Mouse (Mus musculus) macrophage (primary cell): Measurements from ENCODE around the gene Add3. TPM values are rescaled to one million over a fixed set of nuclear protein-coding genes. Genes with fewer than 3 reads are reported as not detected.

Experiments
- H3K27ac ChIP-seq: fragments of 350-480 bp; formaldehyde crosslinking; 2 replicates; pipeline ENCODE4 v1.9.0; 2021
- H3K36me3 ChIP-seq: fragments of 350-480 bp; formaldehyde crosslinking; 2 replicates; pipeline ENCODE4 v1.9.0; 2021; ENCODE audit errors: inconsistent target
- H3K4me3 ChIP-seq: fragments of 350-480 bp; formaldehyde crosslinking; 2 replicates; pipeline ENCODE4 v1.9.0; 2021; ENCODE audit errors: inconsistent target
- H3K79me2 ChIP-seq: fragments of 350-480 bp; formaldehyde crosslinking; 2 replicates; pipeline ENCODE4 v1.9.0; 2021; ENCODE audit errors: inconsistent target
- WGBS: methylation state at CpG from one replicate; pipeline ENCODE4 v1.1.7; 2026; ENCODE audit warnings: inconsistent platforms; ENCODE audit not compliant: missing documents; 5-methylcytosine and 5-hydroxymethylcytosine counted together
- polyA plus RNA-seq: library from polyadenylated mRNA; stranded (reverse); fragments of 250-400 nt; gene quantifications from 3 replicates; pipeline ENCODE4 v1.2.4, GENCODE M21; 2018; ENCODE audit warnings: inconsistent platforms

Gene Add3
- polyA plus RNA-seq, 1 experiment from 2014 or later = 7.4 TPM

DNA sequence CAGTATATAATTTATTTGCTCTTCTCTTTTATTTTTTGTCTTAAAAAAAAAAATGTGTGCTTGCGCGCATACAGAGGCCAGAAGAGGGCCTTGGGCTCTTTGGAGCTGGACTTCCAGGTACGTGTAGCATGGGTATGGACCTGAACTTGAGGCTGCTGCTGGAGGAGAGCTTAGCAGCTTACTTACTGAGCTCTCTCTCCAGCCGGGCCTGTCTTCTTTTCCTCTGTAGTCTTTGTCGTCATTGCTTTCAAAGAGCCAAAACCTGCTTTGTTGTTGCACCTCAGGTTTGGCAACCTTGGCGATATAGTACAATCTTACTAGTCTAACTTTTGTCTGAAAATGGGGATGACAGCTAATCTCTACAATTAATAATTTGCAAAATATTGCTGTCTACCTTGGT, 47.9 kb downstream of the Add3 start:
- WGBS = 86% methylated on average over 4 of the region's 6 CpGs
- no peaks in the 10 kb centered on the region for H3K36me3 ChIP-seq

DNA sequence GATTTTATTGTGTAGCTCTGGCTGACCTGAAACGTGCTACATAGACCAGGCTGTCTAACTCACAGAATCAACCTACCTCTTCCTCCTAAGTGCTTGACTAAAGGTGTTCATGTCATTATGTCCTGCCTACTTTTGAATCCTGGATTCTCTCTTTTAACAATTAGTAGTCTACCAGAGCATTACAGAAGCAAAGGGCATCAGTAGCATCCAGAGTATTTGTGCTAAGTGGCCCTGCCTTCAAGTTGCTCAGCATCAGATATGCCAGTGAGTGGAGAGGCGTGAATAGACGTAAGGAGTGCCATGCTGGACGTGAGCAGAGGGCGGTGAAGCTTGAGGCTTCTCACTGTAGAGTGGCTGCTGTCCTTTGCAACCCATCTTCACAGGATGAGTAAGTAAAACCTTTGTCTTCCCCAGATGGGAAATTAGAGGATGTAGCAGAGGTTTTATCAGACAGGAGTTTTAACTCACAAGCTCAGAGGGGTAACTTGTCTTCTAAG, 48.5 kb downstream of the Add3 start:
- Histone ChIP-seq H3K27ac (no peak overlapping the region), H3K36me3 (no peaks in the 10 kb centered on the region), H3K4me3 (no peak overlapping the region), H3K79me2 (no peaks in the 10 kb centered on the region)
- WGBS = 78% methylated on average over 5 of the region's 5 CpGs

More for the DNA sequence above, 47.9 kb downstream of the Add3 start:
- H3K79me2 ChIP-seq = no peaks in the 10 kb centered on the region
- H3K4me3 ChIP-seq = no peak overlapping the region
- no peak overlapping the region for H3K27ac ChIP-seq

DNA sequence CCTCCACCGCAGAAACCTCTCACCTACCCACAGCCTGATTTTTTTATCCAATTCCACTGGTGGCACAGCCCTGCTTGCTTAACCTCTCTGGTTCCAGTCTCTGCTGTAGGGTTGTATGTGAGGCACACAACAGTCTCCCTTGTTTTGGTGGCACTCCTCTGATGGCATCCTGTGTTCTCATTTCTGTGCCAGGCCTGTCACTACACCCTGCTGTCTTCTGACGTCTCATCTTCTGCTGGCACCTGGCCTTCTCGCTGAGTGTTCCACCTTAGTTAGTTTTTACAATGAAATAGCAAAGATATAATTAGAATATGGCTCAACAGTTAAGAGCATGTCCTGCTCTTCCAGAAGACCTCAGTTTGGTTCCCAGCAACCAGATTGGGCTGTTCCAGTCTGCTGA, 49.5 kb downstream of the Add3 start:
- Histone ChIP-seq H3K79me2 (no peaks in the 10 kb centered on the region), H3K4me3 (no peak overlapping the region), H3K27ac (no peak overlapping the region), H3K36me3 (no peaks in the 10 kb centered on the region)
- WGBS = 96% methylated on average over 3 of the region's 3 CpGs

DNA sequence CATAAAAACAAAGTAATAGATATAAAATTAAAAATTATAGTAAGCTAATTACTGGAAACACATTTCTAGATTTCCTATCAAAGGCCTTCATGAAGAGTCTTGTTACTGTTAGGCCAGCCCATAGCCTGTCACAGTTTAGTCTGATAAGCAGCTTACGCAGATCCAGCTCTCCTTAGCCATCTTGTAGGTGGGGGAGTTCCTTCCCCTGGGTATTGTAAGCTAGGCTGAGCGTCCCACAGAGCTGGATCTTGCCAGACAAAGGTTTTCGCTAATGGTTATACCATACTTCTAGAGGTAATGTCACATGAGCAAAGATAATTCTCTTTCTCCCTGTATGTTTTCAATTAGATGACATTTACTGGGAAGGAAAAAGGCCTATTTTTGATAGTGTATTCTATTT, 50.0 kb downstream of the Add3 start:
- 93% methylated on average over 3 of the region's 3 CpGs for WGBS
- Histone ChIP-seq H3K36me3 (no peaks in the 10 kb centered on the region), H3K27ac (no peak overlapping the region), H3K79me2 (no peaks in the 10 kb centered on the region), H3K4me3 (no peak overlapping the region)

DNA sequence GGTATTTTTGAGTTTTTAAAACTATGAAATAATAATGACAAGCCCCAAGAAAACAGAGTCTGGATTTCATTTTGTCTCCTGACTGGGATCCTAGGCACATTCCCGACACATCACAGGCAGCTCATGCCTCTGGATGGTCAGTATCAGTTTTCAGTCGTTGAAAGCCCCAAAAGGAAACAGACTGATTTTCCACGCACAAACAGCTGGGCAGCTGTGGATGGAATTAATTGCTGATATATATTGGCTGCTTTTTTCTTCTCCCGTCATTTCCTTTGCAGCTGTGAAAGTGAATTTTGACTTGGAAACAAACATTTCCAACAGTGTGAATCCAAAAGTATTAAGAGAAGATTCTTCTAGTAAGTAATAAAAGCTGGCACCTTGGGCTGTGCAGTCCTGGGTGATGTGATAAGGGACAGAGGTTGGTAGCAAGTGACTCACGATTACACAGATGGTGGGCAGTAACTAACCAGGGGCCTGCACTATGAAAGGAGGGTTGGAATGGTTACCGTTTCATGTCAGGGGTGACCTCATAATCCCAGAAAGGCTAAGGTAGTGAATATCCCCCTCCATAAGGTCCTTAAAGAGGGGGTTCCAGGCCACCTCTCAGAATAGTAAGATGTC, 51.7 kb downstream of the Add3 start:
- H3K27ac ChIP-seq = no peak overlapping the region
- no peaks in the 10 kb centered on the region; the same call in 1 of the 2 replicates for H3K79me2 ChIP-seq
- H3K36me3 ChIP-seq = no peaks in the 10 kb centered on the region
- H3K4me3 ChIP-seq = no peak overlapping the region
- 90% methylated on average over 6 of the region's 6 CpGs for WGBS

DNA sequence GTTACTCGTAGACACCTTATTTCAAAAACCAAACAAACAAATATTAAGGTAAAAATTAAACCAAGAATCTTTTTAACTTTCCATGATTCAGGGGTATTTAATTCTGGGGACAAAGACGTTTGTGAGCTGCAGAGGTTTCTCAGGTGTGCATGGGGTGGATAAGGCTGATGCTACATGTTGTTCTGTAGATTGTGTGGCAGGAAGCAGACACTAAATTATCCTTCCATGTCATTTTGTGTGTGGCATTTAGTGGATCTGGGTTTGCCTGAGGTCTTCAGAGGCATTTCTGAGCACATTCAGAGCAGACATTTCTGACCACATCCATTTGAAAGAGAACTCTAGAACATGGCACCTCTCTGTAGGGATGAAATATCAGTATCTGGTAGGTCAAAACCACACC, 52.9 kb downstream of the Add3 start:
- 85% methylated on average over 2 of the region's 2 CpGs for WGBS

DNA sequence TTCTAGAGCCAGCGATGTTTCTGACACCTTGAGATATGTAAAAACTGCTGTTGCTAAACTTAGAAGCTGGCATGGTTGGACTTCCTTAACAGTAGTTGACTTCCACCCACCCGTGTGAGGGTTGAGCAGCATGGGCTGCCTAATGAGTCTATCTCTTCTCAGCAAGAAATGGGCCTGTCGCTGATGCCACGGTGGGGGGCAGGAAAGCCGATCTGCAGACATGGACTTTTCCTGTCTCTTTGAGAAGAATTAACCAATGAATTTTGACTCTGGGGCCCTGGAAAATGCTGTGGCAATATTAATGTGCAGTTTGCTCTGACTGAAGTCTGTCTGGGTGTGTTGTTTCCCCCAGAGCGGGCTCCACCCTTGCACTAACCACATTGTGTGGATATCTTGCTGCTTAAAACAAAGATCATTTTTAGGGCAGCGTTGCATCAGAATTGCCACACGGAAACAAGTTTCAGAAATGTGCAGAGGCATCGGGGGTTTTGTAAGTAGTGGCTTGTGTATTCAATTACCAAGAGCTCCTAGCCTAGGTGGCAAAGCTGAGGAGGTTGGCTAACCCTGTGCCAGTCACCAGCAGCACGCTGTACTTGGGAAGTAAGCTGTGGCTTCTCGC, 53.8 kb downstream of the Add3 start:
- Histone ChIP-seq H3K79me2 (no peaks in the 10 kb centered on the region; the same call in 1 of the 2 replicates), H3K36me3 (no peaks in the 10 kb centered on the region), H3K27ac (peak overlapping the region; percentile 56), H3K4me3 (peak overlapping the region; percentile 17)
- WGBS = 2% methylated on average over 11 of the region's 11 CpGs

More for the DNA sequence above, 52.9 kb downstream of the Add3 start:
- H3K36me3 ChIP-seq = no peaks in the 10 kb centered on the region
- H3K27ac ChIP-seq = no peak overlapping the region
- no peaks in the 10 kb centered on the region; the same call in 1 of the 2 replicates for H3K79me2 ChIP-seq
- H3K4me3 ChIP-seq = no peak overlapping the region

DNA sequence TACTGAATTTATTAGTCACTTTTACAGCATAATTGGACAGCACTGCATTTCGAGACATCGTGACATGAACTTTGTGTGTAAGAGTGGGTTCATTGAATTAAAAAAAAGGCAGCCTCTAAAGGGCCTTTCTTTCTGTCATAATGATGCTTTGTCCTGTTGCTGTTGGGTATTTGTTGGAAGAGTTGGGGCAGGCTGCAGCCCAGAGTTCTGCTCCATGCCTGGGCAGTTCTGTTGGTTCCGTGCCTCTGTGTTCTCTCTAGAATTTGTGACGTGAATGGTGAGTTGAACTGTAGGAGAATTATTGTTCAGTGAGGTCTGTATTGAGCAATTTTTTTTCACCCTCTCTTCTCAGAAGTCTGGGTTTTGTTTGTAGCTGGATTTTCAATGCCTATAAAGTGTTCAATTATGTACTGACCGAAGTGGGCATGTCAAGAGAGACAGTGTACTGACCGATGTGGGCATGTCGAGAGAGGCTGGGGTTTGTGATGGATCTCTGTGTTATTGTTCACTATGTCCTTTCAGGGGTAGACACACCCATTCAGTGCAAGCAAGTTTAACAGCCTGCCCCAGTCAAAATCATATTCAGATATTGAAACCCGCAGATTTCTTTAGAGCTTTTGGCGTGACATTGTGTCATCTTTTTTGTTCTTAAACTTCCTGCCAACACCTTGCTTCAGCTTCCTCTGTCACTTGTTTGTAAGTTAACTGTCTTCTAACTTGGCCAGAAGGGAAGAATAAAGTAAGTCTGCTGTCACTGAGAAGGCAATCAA, 54.7 kb downstream of the Add3 start:
- 29% methylated on average over 9 of the region's 9 CpGs for WGBS

DNA sequence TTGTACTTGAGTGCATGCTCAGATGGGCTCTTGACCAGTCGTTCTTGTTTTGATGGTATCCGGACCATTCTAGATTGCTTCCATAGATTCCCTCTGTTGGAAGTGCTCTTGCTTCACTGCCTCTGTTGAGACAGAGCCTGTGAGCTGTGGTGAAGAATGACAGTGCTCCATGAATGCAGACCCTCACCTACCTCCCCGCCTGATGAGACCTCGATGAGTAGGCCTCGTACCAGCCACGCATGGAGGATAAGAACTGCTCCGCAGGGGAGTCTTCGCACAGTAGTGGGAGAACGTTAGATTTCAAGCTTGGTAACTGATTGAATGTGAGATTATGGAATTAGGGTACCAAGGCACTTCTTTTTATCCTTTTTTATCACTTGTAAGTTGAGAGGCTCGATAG, 56.7 kb downstream of the Add3 start:
- H3K36me3 ChIP-seq = no peaks in the 10 kb centered on the region
- H3K4me3 ChIP-seq = no peak overlapping the region
- 92% methylated on average over 10 of the region's 10 CpGs for WGBS
- H3K79me2 ChIP-seq = no peaks in the 10 kb centered on the region; the same call in 1 of the 2 replicates
- H3K27ac ChIP-seq = no peak overlapping the region

More for the DNA sequence above, 54.7 kb downstream of the Add3 start:
- H3K27ac ChIP-seq = peak overlapping the region; percentile 56
- no peaks in the 10 kb centered on the region; the same call in 1 of the 2 replicates for H3K79me2 ChIP-seq
- H3K36me3 ChIP-seq = no peaks in the 10 kb centered on the region
- peak overlapping the region; percentile 17 for H3K4me3 ChIP-seq

DNA sequence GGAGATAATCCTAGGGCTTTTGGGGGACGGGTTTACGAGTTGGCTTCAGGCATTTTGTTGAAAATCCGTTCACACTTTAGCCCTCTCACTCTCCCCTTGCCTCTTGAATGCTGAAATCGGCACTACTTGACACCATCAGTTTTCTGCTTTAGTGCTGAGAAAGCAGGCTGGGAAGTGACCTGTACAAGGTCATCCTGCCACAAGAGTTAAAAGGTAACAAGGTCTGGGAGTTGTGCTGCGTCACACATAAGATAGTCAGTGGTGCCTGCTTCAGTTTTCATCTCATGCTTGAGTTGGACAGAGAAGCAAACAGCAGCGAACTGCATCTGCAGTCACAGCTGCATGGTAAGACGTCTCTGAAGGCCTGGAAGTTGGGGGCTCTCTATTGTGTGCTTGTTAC, 57.5 kb downstream of the Add3 start:
- Histone ChIP-seq H3K36me3 (no peaks in the 10 kb centered on the region), H3K4me3 (no peak overlapping the region), H3K79me2 (no peaks in the 10 kb centered on the region; the same call in 1 of the 2 replicates), H3K27ac (no peak overlapping the region)
- WGBS = 94% methylated on average over 7 of the region's 7 CpGs

GRCm38 (mm10) chr19:53198706-53199572, 58.7 kb downstream of the Add3 start:
- Histone ChIP-seq H3K79me2 (no peaks in the 10 kb centered on the region; the same call in 1 of the 2 replicates), H3K4me3 (no peak overlapping the region), H3K27ac (no peak overlapping the region), H3K36me3 (no peaks in the 10 kb centered on the region)
- 91% methylated on average over 12 of the region's 17 CpGs for WGBS

GRCm38 (mm10) chr19:53199711-53200110, 59.5 kb downstream of the Add3 start:
- no peak overlapping the region for H3K4me3 ChIP-seq
- H3K79me2 ChIP-seq = no peaks in the 10 kb centered on the region; the same call in 1 of the 2 replicates
- WGBS = 90% methylated on average over 9 of the region's 9 CpGs
- no peak overlapping the region for H3K27ac ChIP-seq
- no peaks in the 10 kb centered on the region for H3K36me3 ChIP-seq

GRCm38 (mm10) chr19:53202116-53202515, 61.9 kb downstream of the Add3 start:
- WGBS = 89% methylated on average over 1 of the region's 1 CpGs

DNA sequence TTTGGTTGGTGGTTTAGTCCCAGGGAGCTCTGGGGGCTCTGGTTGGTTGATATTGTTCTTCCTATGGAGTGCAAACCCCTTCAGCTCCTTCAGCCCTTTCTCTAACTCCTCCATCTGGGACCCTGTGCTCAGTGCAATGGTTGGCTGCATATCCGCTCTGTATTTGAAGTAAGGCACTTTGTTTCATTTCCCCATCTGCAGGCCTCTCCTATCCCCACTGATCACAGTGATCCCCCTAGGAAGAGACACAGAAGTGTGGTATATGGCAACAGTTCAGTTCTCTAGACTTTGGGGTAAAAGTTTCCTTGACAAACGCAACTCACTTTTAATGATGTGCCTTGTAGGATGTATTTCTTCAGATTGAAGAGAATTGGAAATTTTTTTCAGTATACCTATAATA, 66.7 kb downstream of the Add3 start:
- Histone ChIP-seq H3K36me3 (no peaks in the 10 kb centered on the region), H3K27ac (no peak overlapping the region), H3K79me2 (no peaks in the 10 kb centered on the region), H3K4me3 (no peak overlapping the region)
- 74% methylated on average over 2 of the region's 2 CpGs for WGBS

More at GRCm38 (mm10) chr19:53202116-53202515, 61.9 kb downstream of the Add3 start:
- no peak overlapping the region for H3K27ac ChIP-seq
- no peaks in the 10 kb centered on the region; the same call in 1 of the 2 replicates for H3K79me2 ChIP-seq
- no peaks in the 10 kb centered on the region for H3K36me3 ChIP-seq
- no peak overlapping the region for H3K4me3 ChIP-seq
